Comparison of ENCODE assay signal across 10 mouse cellular contexts in the genomic region with DNA sequence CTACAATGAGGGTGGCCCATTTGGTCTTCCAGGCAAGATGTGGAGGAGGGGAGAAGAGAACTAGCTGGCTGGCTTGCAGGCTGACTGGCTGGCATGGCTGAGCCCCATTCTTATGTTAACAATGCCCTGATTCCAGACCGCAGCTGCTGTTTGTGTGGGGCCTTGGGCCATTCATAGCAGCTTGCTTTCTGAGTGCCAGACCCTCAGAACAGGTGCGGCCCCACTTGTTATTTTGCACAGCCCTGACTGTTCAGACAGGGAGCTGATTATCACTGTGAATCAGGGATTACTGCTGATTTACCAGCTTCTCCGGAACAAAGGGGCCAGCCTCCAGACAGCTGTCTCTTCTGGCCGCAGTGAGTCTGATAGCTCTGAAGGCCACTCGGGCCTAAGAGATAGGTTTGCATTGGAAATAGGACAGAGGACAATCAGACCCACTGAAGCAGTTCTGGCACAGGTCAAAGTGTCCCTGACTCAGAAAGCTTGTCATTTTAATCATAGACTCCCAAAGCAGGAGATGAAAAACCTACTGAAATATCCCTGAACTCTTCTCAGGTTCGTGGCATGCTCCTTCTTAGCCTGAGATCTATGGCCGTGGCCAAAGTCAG. TPM values are rescaled to one million over a fixed set of nuclear protein-coding genes. Genes with fewer than 3 reads are reported as not detected.
DNase-seq lines count a peak whose midpoint lies in the region; ATAC-seq lines count a peak whose summit lies in the region.
"Had no signal": no experiment of that assay in that cellular context is flagged by ENCODE, and none has a peak within 500 bp of the region (broad histone marks: within the 10 kb centered on the region; RNA-seq: fewer than 3 reads in every experiment).

No protein-coding gene starts in this region.

- peak; percentile 84 for ATAC-seq in hindbrain, embryonic 16.5 days
- ATAC-seq in neural tube, embryonic 14.5 days (ENCODE audit: low read depth): peak; percentile 80; the same call in 1 of the 2 replicates
- no peak for ATAC-seq in activated CD4-positive, CD25-positive, alpha-beta regulatory T cell, adult 4 months

- no peak overlapping the region for H3K4me2 ChIP-seq in hindbrain, embryonic 16.5 days (ENCODE audit: low read length)
- no peak overlapping the region for H3K4me2 ChIP-seq in neural tube, embryonic 14.5 days (ENCODE audit: low read depth, low read length)
- H3K4me2 ChIP-seq: liver, embryonic 13.5 days had no signal

- no peaks in the 10 kb centered on the region for H3K27me3 ChIP-seq in hindbrain, embryonic 16.5 days (replicated peaks; ENCODE audit: control insufficient read depth, insufficient read depth, low read length)
- H3K27me3 ChIP-seq in neural tube, embryonic 14.5 days (ENCODE audit: control insufficient read depth, insufficient read depth, low read length): no peaks in the 10 kb centered on the region

- H3K27ac ChIP-seq in hindbrain, embryonic 16.5 days (ENCODE audit: low read depth, low read length): no peak overlapping the region
- H3K27ac ChIP-seq in neural tube, embryonic 14.5 days (ENCODE audit: low read depth, low read length): peak overlapping the region; percentile 48
- H3K27ac ChIP-seq: liver, embryonic 13.5 days had no signal

- peak; percentile 29 for DNase-seq in layer of hippocampus, adult 11-12 months (ENCODE audit: low spot score)
- DNase-seq in layer of hippocampus, adult 9-10 months (ENCODE audit: low spot score): no peak
- DNase-seq in embryo, embryonic 11 days: peak; percentile 59
- no peak for DNase-seq in lung, postnatal 10 days
- DNase-seq in left cerebral cortex, postnatal 36 days (ENCODE audit: low spot score in 2 of 2): no peak
- DNase-seq: cerebellum, postnatal 36 days; liver, embryonic 13.5 days had no signal

- intact Hi-C loops in left cerebral cortex, postnatal 36 days (cut with DNase I): no loop called here

- no peaks in the 10 kb centered on the region for H3K9me3 ChIP-seq in hindbrain, embryonic 16.5 days (ENCODE audit: control insufficient read depth, low read length)
- no peaks in the 10 kb centered on the region for H3K9me3 ChIP-seq in neural tube, embryonic 14.5 days (ENCODE audit: control insufficient read depth, low read length)
- H3K9me3 ChIP-seq: liver, embryonic 13.5 days had no signal

- H3K4me1 ChIP-seq in hindbrain, embryonic 16.5 days (ENCODE audit: control insufficient read depth, insufficient read depth, low read depth, low read length): no peaks in the 10 kb centered on the region
- H3K4me1 ChIP-seq in neural tube, embryonic 14.5 days (ENCODE audit: control insufficient read depth, insufficient read depth, low read length): no peaks in the 10 kb centered on the region
- H3K4me1 ChIP-seq: liver, embryonic 13.5 days had no signal

- H3K9ac ChIP-seq in hindbrain, embryonic 16.5 days (ENCODE audit: low read depth, low read length): no peak overlapping the region
- H3K9ac ChIP-seq in neural tube, embryonic 14.5 days (replicated peaks; ENCODE audit: low read depth, low read length): no peak overlapping the region
- H3K9ac ChIP-seq: liver, embryonic 13.5 days had no signal

- no peaks in the 10 kb centered on the region for H3K36me3 ChIP-seq in hindbrain, embryonic 16.5 days (ENCODE audit: control insufficient read depth, insufficient read depth, low read length)
- no peaks in the 10 kb centered on the region for H3K36me3 ChIP-seq in neural tube, embryonic 14.5 days (ENCODE audit: control insufficient read depth, insufficient read depth, low read length)
- H3K36me3 ChIP-seq: liver, embryonic 13.5 days had no signal

- WGBS in hindbrain, embryonic 16.5 days: 32% methylated on average over 7 of the region's 7 CpGs
- WGBS in neural tube, embryonic 14.5 days: 27% methylated on average over 7 of the region's 7 CpGs

- no peak overlapping the region for H3K4me3 ChIP-seq in hindbrain, embryonic 16.5 days (ENCODE audit: low read length)
- no peak overlapping the region for H3K4me3 ChIP-seq in neural tube, embryonic 14.5 days (ENCODE audit: low read depth, low read length)
- H3K4me3 ChIP-seq: liver, embryonic 13.5 days had no signal

RNA-seq across cellular contexts. Expression of gene Pak3, which starts 24.9 kb away (rescaled TPM):
- 239 and 252 TPM in 2 replicates for polyA plus RNA-seq in hindbrain, embryonic 16.5 days (2015; fragmentation: Nextera tagmentation; extraction: Ambion mirVana)
- 246 and 300 TPM in 2 replicates for polyA plus RNA-seq in neural tube, embryonic 14.5 days (2014; fragmentation: Nextera tagmentation; extraction: Ambion mirVana)
- not detected for polyA plus RNA-seq in activated CD4-positive, CD25-positive, alpha-beta regulatory T cell, adult 4 months (2017; shearing (Covaris generic))
- total RNA-seq in left cerebral cortex, postnatal 36 days (2021): 100 to 1,000 TPM; 128 to 133 TPM

Comparison
In these comparisons a context has a peak if more than half of its experiments do, and no peak if none do; other contexts are left out.
1. DNase-seq: peak in layer of hippocampus, adult 11-12 months (single experiment) and embryo, embryonic 11 days (single experiment); none in layer of hippocampus, adult 9-10 months (single experiment), lung, postnatal 10 days (single experiment) and left cerebral cortex, postnatal 36 days (0 of 2).
2. RNA of gene Pak3, which starts 24.9 kb away (polyA plus RNA-seq): 246 to 300 TPM in neural tube, embryonic 14.5 days and 239 to 252 TPM in hindbrain, embryonic 16.5 days; not detected in activated CD4-positive, CD25-positive, alpha-beta regulatory T cell, adult 4 months; every median in the first group is over 100 times any median in the second.